ENCODE assay signal across 9 mouse cellular contexts in the genomic region with DNA sequence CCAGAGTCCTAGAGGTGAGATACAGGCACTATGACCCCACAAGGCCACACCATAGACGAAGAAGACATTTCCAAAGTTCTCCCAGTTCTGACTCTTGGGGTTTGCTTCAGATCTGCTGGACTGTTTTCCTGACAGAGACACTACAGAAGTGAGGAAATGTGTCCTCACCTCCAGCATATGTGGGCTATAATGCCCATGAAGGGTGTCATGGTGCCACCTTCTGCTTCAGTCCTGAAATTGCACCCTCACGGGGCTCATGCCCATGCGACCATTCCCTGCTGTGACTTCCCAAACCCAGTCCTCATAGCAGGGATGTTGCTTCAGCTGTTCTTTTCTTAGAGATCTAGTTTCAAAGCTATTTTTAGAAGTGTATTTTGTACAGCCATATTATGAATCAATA. TPM values are rescaled to one million over a fixed set of nuclear protein-coding genes. Genes with fewer than 3 reads are reported as not detected.
A peak's percentile ranks its signal among the peaks of the same experiment; 100 is the strongest.
DNase-seq lines count a peak whose midpoint lies in the region; ATAC-seq and TF ChIP-seq lines count a peak whose summit lies in the region.
"Had no signal": no experiment of that assay in that cellular context is flagged by ENCODE, and none has a peak within 500 bp of the region (broad histone marks: within the 10 kb centered on the region; RNA-seq: fewer than 3 reads in every experiment).

No protein-coding gene starts in this region.

- TF ChIP-seq CTCF in layer of hippocampus, adult 2 months (conservative IDR thresholded peaks at IDR 0.05): peak; percentile 82
- TF ChIP-seq CTCF in G1E (IDR thresholded peaks at IDR 0.05; ENCODE audit: low read depth, low read length): peak; percentile 48
- TF ChIP-seq CTCF in thymus, adult 2 months (IDR thresholded peaks at IDR 0.05; ENCODE audit: borderline replicate concordance, control insufficient read depth, extremely low read depth, insufficient read depth, low read length, poor library complexity): peak; percentile 72; the same call in 1 of the 2 replicates

- H3K4me1 ChIP-seq in G1E (ENCODE audit: insufficient read depth, low read depth, low read length): no peaks in the 10 kb centered on the region; the same call in 1 of the 2 replicates
- H3K4me1 ChIP-seq in thymus, adult 2 months (replicated peaks; ENCODE audit: control insufficient read depth, insufficient read depth, low read length): peaks cover 12% of the 10 kb centered on the region

- H3K27me3 ChIP-seq in G1E (ENCODE audit: insufficient read depth, low read length): peaks cover 28% of the 10 kb centered on the region
- no peaks in the 10 kb centered on the region for H3K27me3 ChIP-seq in thymus, adult 2 months (ENCODE audit: control insufficient read depth, insufficient read depth, low read length)

- no peak for TF ChIP-seq POLR2A in thymus, adult 2 months (IDR thresholded peaks at IDR 0.05; ENCODE audit: control insufficient read depth, extremely low read depth, insufficient read depth, low read length, poor library complexity)

- H3K4me3 ChIP-seq in layer of hippocampus, adult 2 months: no peak overlapping the region
- H3K4me3 ChIP-seq in G1E (ENCODE audit: low read depth, low read length): no peak overlapping the region
- no peak overlapping the region for H3K4me3 ChIP-seq in thymus, adult 2 months (ENCODE audit: control insufficient read depth, insufficient read depth, low read length)
- H3K4me3 ChIP-seq: erythroblast, embryonic 14.5 days had no signal

- no peaks in the 10 kb centered on the region for H3K9me3 ChIP-seq in G1E (replicated peaks)

- no peaks in the 10 kb centered on the region for H3K36me3 ChIP-seq in G1E (replicated peaks)
- H3K36me3 ChIP-seq in thymus, adult 2 months (ENCODE audit: control insufficient read depth, insufficient read depth, low read length): no peaks in the 10 kb centered on the region

- DNase-seq in layer of hippocampus, adult 2 months (ENCODE audit: low spot score in 2 of 2): peak in 1 of 2 experiments; percentile 62
- DNase-seq in layer of hippocampus, adult 9-10 months (ENCODE audit: low spot score): no peak
- DNase-seq in G1E (ENCODE audit: low spot score): peak; percentile 47
- DNase-seq in embryo, embryonic 10.5 days (ENCODE audit: low spot score): peak; percentile 61
- peak; percentile 45 for DNase-seq in kidney, adult 11 months
- DNase-seq in lung, postnatal 4 days: peak; percentile 64 to 78
- peak; percentile 71 for DNase-seq in thymus, adult 2 months
- no peak for DNase-seq in layer of hippocampus, adult 8-10 months (ENCODE audit: low spot score in 2 of 2)

- ATAC-seq in G1E (ENCODE audit: extremely low read depth, insufficient number of reproducible peaks, low FRiP score, poor library complexity, severe bottlenecking): peak; percentile 54

- H3K27ac ChIP-seq in layer of hippocampus, adult 2 months: no peak overlapping the region
- no peak overlapping the region for H3K27ac ChIP-seq in thymus, adult 2 months (ENCODE audit: control insufficient read depth, insufficient read depth, low read length)

- 26% methylated on average over 3 of the region's 3 CpGs for WGBS in thymus, adult 2 months

RNA-seq across cellular contexts. Expression of gene Sypl, which starts 56.3 kb away (rescaled TPM):
- 10 to 100 TPM; 44.1 to 46.0 TPM for total RNA-seq in layer of hippocampus, adult 2 months (2021)
- total RNA-seq in G1E (2014; fragmentation: Nextera tagmentation): 63.6 and 71.5 TPM in 2 replicates
- 56.3 and 57.9 TPM in 2 replicates for total RNA-seq in G1E (2017)
- polyA plus RNA-seq in G1E (2012): 4.2 and 5.5 TPM in 2 replicates
- polyA plus RNA-seq in thymus, adult 2 months (2012; rRNA removed): 44.8 and 62.4 TPM in 2 replicates
- total RNA-seq in layer of hippocampus, adult 8-10 months (2022): 10 to 100 TPM; 44.9 to 53.8 (median 50.0) TPM

Comparison
In these comparisons a context has a peak if more than half of its experiments do, and no peak if none do; other contexts are left out.
1. DNase-seq: peak in G1E (single experiment), embryo, embryonic 10.5 days (single experiment), kidney, adult 11 months (single experiment), lung, postnatal 4 days (2 of 2) and thymus, adult 2 months (single experiment); none in layer of hippocampus, adult 9-10 months (single experiment) and layer of hippocampus, adult 8-10 months (0 of 2).
2. Peak in every context shown above with its lines, with median percentiles within 50 percentile points of each other: CTCF ChIP-seq.